Mouse (Mus musculus): ENCODE data around the gene Rps15. TPM values are rescaled to one million over a fixed set of nuclear protein-coding genes. Genes with fewer than 3 reads are reported as not detected.

The Rps15 gene
- total RNA-seq, 2 experiments from 2014 or later = 952 to 954 TPM

DNA sequence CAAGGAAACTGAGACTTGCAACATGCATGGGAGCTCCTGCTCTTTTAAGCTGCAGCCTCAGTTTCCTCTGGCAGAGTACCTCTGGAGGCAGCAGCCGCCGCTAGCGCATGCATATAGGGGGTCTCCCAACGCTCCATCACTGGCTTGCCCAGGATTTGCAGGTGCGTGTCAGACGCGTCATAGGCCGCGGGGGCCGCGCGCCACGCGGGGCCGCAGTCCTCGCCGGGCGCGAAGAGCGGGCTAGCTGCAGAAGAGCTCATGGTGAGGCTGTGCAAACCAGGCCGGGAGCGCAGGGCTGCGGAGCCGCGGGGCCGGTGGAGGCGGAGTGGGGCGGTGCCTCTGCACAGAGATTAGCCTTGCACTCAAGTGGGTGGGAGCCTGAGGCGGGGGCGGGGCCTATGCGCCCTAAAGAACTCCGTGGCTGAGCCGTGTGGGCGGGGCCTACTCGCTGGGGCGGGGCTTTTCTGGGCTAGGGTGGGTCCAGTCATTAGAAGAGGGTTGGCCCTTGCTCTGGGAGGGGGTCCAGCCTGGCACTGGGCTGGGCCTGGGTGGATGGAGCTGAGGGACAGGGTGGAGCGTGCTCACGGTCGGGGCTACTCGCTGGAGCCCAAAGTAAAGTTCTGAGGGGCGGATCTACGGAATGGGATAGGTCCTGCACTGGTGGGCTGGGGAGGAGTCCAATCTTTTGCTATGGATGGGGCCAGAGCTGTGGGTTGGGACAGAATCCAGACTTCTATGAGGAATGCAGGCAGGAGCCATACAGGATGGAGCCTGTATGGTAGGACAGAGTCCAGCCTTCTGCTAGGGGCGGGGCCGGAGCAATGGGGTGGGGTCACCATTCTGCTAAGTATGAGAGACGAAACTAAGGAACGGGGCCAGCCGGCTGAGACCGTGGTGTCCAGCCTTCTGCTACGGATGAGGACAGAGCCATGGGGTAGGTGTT is 31.3 kb upstream of the Rps15 start, which contains the start of the genes Gamt and Dazap1:
Gene Gamt (minus strand): TSS at position 371 of the 943 bp plus-strand sequence.
Gene Dazap1 (plus strand): TSS at position 845 of the 943 bp plus-strand sequence.
- DNase-seq = peak; percentile 99

DNA sequence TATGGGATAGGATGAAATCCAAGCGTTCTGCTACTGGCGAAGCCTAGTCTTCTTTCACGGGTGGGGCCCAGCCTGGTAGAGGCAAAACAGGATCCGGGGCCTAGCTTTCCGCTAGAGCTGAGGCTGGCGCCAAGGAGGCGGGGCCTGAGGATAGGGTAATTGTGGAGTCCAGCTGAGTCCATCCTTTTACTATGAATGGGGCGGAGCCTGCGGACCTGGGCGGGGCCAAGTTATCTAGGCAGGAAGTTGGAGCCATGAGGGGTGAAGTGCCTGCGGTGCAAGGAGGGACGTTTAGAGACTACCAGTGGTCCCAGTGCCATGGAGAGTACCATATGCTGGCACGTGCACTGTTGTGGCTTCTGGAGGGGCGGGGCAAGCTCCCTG is 30.7 kb upstream of the Rps15 start:
- peak; percentile 98 for DNase-seq

- DNase-seq = no peak
Measured at GRCm38 (mm10) chr10:80262169-80262568, 30.1 kb upstream of the Rps15 start.

DNA sequence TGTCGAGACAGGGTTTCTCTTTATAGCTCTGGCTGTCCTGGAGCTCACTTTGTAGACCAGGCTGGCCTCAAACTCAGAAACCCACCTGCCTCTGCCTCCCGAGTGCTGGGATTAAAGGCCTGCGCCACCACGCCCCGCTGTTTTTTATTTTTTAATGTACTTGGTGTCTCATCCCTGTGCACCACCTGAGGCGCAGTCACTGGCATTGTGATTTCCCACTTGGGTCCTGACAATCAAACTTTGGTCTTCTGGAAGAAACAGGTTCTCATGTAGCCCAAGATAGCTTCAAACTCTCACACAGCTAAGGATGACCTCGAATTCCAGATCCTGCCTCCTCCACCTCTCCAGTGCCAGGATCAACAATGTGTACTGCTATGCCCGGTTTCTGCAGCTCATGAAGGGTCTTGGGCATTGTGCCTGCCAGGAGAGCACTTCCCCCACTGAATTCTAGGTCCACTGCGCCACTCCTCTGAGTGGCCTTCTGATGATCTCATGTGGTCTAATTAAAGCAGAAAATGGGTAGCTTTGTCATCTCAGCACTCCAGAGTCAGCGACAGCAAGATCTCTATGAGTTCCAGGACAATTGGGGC is 29.4 kb upstream of the Rps15 start:
- no peak for DNase-seq

- peak; percentile 100 for DNase-seq
Measured at GRCm38 (mm10) chr10:80264341-80265148, 27.7 kb upstream of the Rps15 start.

GRCm38 (mm10) chr10:80265149-80265486 is 27.1 kb upstream of the Rps15 start:
- no peak for DNase-seq

GRCm38 (mm10) chr10:80270099-80270498 is 22.2 kb upstream of the Rps15 start:
- no peak for DNase-seq

DNA sequence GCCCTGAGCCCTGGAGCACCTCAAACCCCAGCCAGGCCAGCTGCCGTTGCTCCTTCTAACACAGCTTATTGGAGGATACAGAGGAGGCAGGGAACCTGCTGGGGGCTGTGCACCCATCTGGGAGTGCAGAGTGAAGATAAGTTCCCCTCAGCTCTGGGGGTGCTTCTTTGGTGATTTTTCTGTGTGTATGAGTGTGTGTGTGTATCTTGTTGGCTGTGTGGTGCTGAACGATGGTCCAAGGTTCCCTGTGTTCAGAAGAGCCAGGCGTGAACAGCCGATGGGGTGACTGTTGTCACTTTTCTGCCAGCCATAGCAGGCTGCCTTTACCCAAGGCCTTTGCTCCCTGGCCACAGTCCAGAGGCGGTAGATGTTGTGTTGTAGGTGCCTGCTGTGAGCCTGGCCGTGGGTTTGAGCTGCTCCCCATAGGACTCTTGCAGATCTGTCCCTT is 21.5 kb upstream of the Rps15 start:
- no peak for DNase-seq

- DNase-seq = no peak
Measured at GRCm38 (mm10) chr10:80271186-80271843, 20.9 kb upstream of the Rps15 start.

- no peak for DNase-seq
Measured at GRCm38 (mm10) chr10:80271870-80272585, 20.2 kb upstream of the Rps15 start.

GRCm38 (mm10) chr10:80273847-80274246 is 18.4 kb upstream of the Rps15 start:
- no peak for DNase-seq

DNA sequence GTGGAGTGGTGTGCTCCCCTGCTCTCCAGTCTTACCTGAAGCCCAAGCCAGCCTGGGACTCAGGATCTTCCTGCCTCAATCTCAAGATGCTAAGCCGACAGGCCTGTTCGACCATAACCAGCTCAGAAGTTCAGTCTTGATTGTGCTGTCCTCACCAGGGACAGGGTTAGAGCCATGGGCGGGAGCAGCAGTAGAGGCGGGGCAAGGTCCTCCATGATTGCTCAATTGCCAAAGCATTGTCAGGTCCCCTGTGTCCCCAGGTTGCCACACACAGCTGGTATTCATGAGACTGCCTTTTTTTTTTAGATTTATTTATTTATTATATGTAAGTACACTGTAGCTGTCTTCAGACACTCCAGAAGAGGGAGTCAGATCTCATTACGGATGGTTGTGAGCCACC is 16.0 kb upstream of the Rps15 start:
- DNase-seq = no peak

GRCm38 (mm10) chr10:80278390-80278789 is 13.9 kb upstream of the Rps15 start:
- DNase-seq = no peak

- no peak for DNase-seq
Measured at GRCm38 (mm10) chr10:80279273-80279672, 13.0 kb upstream of the Rps15 start.

- DNase-seq = no peak
Measured at GRCm38 (mm10) chr10:80281304-80281703, 10.9 kb upstream of the Rps15 start.

DNA sequence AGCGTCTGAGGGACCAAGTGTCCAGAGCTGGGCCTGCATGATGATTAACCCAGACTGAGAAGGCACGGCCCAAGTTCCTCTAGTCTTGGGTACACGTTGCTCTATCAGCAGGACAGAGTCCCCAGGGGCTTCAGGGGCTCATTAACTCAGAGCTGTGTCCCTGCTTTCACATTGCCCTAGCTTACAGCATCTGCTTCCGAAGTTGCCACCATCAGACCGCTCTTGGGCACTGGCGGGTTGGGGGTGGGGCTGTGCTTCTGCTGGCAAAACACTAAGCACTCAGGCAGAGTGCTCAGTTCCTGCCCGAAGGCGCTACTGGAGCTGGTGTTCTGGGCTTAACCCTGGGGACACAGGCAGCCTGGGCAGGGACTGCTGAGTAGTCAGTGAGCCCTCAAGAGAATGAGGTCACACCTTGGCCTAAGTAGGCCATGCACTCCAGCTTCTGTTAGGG is 10.3 kb upstream of the Rps15 start:
- DNase-seq = no peak

- no peak for DNase-seq
Measured at GRCm38 (mm10) chr10:80282481-80283441, 9.5 kb upstream of the Rps15 start.

DNA sequence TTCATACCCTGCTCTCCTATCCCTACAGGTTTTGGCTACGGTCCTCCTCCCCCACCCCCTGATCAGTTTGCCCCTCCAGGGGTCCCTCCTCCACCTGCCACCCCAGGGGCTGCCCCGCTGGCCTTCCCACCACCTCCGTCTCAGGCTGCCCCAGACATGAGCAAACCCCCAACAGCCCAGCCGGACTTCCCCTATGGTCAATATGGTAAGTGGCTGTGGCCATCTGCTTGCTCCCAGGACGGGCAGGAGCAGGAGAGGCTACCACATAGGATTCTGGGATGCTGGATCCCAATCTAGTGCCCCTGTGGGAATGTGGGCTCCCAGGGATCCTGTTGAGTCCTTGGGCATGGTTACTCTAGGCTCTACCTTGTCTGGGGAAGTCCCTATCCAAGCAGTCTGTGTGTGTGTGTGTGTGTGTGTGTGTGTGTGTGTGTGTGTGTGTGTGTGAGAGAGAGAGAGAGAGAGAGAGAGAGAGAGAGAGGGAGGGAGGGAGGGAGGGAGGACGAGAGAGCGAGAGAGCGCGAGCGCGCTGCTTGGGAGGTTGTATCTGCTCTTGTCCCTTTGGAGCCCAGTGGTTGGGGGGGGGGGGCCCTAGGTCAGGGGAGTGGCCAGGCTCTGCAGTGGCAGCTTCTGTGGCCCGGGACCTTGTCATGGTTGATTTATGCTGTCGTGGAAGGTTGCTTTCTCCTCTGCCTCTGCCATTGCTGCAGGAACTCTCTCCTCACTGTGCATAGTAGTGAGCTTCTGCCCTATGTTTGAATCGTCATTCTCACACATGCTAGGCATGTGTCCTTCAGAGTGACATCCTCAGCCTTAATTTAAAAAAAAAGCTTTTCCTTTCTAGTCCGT is 6.8 kb upstream of the Rps15 start:
- no peak for DNase-seq

DNA sequence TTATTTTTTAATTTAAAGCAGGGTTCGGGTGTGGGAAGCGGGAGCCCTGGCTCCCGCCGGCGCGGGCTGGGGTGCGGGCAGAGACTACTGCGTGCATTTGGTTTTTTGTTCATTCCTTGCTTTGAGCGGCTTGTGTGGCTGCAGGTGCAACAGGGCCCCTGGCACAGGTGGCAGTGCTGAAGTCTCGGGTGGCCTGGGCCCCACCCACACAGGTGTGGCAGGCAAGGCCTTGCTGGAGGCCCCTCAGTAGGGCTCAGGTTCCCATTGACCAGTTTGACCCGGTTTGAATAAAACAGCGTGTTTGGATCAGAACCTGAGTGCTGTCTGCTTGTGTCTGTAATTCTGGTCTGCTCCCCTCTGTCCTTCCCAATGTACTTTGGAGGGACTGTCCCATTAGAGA is 4.2 kb upstream of the Rps15 start:
- no peak for DNase-seq
